Mouse (Mus musculus): ENCODE measurements around the gene Xab2.

The Xab2 gene

DNA sequence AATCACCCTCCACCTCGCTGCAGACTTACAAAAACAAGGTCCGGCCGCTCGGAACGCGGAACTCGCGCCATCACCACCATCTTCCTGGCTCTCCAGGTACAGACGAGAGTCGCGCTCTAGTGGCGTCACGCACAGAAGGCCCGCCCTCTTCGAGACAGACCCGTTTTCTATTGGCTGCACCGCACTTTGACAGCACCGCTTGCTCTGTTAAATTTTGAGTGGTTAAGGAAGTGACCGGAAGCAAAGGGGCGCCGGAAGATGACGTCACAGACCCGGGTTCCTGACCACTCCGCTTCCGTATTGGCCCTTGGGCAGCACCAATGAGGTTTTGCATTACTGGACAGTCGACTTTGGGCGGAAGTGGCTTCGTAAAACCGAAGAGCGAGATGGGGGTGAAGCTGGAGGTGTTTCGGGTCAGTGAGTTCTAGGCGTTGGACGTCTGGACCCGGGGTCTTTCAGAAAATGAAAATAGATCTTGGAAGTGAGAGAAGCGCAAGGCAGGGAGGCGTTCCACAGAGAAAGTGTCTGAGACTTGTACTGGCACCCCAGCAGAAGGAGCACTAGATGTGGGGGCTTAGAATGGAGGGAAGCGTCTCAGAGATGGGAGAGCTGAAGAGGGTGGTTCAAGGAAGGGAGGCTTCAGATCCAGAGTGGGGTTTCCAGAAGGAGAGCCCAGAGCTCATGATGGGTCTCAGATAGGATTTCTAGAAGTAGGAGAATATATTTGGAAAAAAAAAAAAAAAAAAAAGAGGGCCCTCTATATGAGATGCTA lies at the start of gene Xab2, which contains the start of gene Pet100:
Xab2 (minus strand) TSS at position 118 of the 772 bp plus-strand sequence.
Pet100 (plus strand) TSS at position 350 of the 772 bp plus-strand sequence.
- under 1% methylated on average over 37 of the region's 37 CpGs for WGBS

DNA sequence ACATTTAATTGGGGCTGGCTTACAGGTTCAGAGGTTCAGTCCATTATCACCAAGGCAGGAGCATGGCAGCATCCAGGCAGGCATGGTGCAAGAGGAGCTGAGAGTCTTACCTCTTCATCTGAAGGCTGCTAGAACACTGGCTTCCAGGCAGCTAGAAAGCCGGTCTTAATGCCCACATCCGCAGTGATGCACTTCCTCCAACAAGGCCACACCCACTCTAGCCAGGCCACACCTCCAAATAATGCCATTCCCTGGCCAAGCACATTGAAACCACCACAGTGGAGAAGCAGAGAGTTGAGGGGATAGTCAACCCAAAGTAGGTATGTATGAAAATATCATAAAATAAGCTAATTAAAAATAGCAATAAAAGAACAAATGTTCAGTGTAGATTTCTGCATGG lies 49.3 kb upstream of the Xab2 start:
- 68% methylated on average over 2 of the region's 2 CpGs for WGBS

DNA sequence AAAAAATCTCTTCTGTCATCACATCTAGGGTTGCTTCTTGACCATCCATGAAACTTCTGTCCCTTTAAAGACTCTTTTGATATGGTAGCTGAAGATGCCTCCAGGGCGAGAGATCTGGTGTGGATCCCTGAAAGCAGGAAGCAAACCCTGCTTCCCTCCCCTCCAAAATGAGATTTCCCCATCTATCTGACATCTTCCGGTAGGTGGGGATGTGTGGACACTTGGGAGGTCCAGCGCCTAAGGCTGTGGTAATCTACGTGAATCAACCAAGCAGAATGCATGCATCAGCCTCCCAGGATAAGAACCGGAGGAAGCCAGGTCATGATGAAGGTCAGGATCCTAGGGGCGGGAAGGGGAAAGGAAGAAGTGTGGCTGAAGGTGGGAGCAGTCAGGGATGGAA lies 44.4 kb upstream of the Xab2 start, which contains the start of gene Mcemp1:
Mcemp1 (plus strand) TSS at position 248 of the 400 bp plus-strand sequence.
- WGBS, result 79% methylated on average over 6 of the region's 6 CpGs

DNA sequence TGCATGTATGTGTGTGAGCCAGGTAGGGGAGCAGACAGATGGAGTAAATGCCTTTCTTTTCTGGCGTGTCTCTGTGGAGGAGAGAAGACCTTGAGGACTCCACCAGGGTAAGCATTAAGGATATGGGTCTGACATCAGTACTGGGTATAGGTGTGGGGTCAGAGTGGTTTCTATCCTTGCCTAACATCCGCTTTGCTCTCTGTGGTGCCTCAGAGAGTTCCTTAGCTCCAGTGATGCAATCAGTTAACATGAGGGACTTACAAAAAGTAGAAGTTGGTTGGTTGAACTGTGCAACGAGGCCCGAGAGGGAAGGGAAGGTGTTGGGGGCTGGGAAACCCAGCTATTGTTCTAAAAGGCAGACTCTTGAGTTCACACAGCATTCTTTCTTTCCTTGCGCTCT lies 43.3 kb upstream of the Xab2 start:
- WGBS, result 59% methylated on average over 5 of the region's 5 CpGs

DNA sequence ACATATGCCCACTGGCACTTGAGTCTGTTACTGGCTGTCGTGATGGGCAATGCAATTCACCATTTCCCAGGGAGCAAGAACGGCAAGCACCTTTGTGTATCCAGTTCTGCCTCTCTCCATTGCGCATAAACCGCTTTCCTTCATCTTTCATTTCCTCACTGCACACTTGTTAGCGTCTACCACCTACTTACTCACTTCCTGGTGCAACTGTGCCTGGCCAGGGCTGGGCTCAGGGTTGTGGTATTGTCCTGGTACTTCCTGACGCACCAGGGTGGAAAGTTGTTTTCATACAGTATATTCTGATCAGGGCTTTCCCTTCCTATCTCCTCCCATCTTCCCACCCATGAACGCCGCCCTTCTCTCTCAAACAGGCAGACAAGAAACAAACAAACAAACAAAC lies 39.8 kb upstream of the Xab2 start:
- WGBS, result 72% methylated on average over 8 of the region's 8 CpGs

DNA sequence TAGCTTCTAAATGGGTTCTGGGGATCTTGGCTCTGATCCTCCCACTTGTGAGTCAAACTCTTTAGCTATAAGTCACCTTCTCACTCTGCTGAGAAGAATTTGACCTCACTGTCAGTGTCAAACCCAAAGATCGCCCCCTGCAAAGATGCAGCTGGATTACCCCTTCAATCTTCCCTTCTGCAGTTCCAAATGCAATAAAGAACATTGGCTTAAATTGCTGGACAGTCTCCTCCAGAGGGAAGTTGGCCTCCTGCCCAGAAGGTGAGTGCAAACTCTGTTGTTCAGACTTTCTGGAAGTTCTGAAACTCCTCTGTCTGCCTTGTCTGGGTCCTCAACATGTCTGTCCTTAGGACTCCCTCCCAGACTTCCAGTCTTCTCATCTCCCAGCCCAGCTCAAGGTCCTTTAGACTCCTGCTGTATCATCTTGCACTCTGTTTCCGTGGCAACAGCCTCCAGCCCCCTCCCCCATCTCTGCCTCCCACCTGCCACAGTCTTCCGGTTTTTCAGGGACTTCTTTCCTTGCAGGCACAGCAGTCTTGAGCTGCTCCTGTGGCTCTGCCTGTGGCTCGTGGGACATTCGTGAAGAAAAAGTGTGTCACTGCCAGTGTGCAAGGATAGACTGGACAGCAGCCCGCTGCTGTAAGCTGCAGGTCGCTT lies 35.7 kb upstream of the Xab2 start:
- 20% methylated on average over 7 of the region's 7 CpGs for WGBS

DNA sequence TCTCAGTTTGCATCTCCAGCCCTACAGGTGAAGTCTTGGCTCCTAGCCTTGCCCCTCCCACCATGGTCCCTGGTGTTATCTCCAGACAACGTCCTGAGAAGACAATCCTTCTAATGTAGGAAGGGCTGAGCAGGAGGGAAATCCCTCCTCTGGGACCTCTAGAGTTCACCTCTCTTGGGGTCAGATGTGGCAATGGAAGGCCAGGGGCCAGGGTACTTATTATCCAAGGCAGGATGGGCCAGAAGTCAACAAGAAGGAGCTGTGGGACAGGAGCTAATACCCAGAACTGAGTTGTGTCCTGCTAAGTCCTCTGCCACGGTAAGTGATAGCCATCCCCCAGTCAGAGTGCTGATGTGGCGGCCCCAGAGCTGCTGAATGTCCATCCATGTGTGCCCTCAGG lies 34.4 kb upstream of the Xab2 start, which contains the start of gene Retn:
Retn (plus strand) TSS at position 245 of the 400 bp plus-strand sequence.
- WGBS, result 80% methylated on average over 3 of the region's 3 CpGs

DNA sequence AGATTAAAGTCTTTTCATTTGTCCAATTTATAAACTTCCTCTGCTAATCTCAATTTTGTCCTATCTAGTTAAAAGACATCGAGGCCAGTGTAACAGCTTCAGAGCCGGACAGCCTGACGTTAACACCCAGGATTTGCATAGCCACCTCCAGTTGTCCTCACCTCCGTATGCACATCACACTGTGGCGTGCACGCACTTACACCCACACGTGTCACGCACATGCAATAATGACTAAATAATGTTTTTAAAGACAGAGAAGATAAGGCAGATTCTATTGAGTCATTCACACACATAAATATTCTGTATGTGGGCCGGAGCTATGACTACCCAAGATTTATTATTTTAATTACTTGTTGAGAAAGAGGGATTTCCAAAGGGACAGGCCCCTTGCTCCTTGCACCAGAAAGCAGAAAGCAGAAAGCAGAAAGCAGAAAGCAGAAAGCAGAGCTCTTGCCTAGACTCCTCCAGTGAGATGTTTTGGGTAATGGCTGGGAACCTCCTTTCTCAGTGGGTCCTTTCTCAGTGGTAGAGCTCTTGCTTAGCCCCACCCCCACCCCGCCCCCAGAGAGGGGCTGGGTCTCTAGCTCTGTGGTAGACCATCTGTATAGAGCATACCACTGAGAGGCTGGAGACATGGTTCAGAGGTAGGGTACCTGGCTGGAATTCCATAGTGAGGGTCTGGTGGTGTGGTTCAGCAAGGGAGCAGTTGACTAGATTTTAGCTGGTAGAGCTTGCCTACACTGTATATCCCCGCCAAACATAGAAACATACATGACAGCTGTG lies 33.8 kb upstream of the Xab2 start:
- WGBS, result 69% methylated on average over 11 of the region's 11 CpGs

DNA sequence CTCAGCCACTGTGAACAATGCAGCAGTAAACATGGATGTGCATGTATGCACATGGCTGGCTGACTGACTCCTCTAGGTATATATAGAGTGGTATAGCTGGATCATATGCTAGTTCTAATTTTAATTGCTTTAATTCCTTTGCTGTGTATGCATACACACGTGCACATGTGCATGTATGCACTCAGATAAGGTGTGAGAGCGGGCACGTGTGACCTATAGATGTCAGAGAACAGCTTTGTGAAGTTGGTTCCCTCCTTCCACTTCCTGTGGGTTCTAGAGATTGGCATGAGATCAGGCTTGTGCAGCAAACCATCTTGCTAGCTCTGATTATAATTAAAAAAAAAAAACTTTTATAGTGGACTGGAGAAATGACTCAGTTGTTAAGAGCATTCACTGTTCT lies 31.7 kb upstream of the Xab2 start:
- WGBS, result 71% methylated on average over 3 of the region's 3 CpGs

DNA sequence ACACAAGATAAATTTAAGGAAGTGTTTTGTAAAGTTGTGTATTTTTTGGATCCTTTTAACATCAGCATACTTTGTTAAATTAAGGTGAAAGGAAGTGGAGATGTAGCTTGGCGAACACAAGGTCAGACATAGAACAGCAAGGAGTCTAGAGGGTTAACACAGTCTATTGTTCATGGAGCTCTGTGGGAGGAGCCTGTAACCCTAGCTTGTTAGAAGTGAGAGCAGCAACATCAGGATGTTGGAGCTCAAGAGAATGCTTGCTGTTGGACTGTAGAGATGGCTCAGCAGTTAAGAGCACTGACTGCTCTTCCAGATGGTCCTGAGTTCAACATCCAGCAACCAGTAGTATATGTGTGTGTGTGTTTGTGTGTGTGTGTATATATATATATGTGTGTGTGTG lies 27.9 kb upstream of the Xab2 start:
- WGBS, result 56% methylated on average over 1 of the region's 1 CpGs

DNA sequence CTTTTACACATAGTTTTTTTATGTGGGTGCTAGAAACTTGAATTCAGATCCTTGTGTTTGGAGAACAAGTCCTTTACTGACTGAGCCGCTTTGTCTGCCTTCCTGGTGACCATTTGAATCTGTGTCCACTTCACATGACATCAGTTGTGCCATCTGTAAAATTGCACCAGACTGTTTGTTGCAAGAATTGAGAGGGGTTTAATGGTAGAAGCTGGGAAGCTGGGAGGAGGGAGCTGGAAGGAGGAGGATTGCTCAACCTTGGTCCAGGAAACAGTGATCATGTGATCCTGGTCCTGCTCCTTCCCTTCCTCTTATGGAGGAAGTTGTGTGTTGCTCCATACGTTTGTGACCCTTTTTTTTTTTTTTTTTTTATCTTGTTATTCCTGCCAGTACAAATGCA lies 27.2 kb upstream of the Xab2 start:
- WGBS, result 65% methylated on average over 2 of the region's 2 CpGs

DNA sequence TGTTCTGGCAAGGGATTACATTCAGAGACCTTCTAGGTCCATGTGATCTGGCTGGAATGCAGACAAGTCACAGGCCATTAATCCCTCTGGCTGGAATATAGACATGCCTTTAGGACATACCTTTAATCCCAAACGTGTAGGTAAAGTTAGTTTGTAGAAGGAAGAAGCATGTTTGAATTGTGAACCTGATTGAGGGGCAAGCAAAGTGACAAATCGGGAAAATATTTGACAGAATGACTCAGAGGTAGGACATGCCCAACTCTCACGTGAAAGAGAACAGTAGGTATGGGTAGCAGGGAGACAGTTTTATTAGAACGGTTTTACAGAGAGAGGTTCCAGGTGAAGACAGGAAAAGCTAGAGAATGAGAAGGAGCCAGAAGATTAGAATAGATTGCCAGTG lies 26.4 kb upstream of the Xab2 start:
- 87% methylated on average over 4 of the region's 4 CpGs for WGBS

DNA sequence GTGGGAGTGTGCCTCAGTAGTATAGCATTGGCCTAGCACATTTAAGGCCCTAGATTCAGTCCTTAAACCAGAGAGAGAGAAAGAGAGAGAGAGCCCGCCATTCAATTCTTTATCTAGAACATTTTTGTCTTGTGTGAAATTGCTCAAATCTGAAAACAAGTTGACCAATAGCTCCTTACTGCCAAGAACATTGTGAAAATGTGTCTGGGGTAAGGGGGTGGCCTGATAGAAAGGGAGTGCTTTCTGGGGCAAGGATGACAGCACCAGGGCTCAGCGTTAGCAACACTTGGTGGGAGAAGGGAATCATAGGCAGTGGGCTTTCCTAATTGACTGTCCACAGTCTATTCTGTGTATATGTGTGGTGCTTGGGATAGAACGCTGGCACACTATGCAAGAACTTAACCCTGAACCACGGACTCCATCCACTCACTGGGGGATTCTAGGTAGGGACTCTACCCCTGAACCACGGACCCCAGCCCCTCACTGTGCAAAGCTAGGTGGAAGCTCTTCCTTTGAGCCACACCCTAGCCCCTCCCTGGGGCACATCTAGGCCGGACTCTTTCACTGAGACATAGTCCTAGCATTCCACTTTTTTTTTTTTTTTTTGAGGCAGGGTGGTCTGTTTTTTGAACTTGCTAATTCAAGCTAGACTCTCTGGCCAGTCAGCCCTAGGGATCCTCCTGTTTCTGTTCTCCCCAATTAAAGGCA lies 25.9 kb upstream of the Xab2 start:
- 88% methylated on average over 6 of the region's 6 CpGs for WGBS

DNA sequence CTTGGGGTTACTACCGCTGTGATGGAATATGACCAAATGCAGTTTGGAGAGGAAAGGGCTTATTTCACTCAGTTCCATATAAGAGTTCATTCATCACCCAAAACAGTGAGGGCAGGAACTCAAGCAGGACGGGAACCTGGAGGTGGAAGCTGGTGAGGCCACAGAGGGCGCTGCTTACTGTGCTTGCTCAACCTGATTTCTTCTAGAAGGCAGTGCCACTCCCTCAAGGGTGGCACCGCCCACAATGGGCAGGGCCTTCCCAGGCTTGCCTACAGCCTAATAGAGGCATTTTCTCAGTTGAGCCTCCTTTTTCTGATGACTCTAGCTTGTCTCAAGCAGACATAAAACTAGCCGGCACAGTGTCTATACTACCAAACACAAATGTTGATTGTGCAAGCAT lies 24.7 kb upstream of the Xab2 start:
- WGBS, result 38% methylated on average over 5 of the region's 5 CpGs

DNA sequence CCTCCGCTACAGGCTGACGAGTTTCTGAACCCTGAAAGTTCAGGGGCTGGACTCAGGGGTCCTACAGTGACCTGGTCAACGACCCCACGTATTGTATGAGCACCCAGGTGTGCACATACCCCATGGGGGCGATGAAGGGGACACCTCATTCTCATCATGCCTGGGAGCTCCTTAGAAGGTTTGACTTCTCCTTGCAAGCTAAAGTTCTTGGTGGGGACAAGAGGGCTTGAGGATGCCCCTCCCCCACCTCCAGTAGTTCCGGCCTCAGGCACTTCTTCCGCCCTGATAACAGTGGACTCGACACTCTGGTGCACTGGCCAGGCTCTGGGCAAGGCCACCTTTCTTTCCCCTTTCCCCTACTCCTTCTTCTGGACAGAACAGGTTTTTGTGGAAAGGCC lies 10.4 kb upstream of the Xab2 start:
- 24% methylated on average over 8 of the region's 8 CpGs for WGBS

DNA sequence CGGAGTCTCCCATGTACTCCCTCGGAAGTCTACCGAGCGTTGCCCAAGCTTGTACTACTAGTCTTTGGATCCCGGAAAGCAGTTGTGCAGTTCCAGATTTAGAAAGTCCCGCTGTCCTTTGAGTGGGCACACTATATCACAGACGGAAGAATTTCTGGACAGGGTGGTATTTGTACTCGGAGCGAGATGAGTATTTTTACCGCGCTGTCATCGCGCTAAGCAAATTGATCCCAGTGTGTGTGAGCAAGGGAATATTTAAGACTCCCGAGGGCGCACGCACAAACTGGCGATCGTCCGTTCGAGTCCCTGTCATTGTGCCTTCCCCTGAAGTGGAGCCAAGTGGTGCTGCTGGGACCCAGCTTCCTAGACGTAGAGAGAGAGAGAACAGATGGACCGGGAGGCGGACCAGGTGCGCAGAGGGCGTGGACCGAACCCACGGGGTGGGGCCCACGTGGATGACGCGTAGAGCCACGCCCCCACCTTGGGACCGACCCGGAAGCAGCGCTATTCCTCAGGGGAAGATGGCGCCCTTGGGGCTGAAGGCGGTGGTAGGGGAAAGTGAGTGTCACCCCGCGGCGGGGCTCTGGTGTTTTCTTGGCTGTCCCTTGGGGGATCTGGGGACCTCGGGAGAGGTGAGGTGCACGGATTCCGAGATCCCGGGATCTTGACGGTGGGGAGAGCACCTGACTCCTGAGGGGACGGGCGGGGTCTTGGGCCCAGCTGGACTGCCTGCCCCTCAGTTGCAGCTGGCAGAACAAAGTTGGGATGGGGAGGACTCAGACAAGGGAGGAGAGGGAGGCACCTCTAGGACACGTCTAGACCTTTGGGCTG lies 9.7 kb upstream of the Xab2 start, which contains the start of gene Stxbp2:
Stxbp2 (plus strand) TSS at position 309 of the 831 bp plus-strand sequence.
- WGBS, result 4% methylated on average over 47 of the region's 47 CpGs

DNA sequence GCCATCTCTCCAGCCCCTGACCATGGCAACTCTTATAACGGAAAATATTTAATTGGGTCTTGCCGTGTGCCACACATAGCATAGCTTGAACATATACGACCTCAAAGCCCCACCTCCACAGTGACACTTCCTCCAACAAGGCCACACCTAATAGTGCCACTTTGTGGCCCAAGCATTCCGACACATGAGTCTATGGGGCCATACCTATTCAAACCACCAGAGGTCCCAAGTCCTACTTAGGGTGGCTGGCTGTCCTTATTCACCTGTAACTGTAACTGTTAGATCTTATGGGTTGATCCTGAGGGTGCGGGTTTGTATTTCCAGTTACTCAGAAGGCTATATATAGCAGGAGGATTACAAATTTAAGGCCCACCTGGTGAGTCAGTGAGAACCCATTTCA lies 6.9 kb upstream of the Xab2 start:
- WGBS, result 30% methylated on average over 5 of the region's 5 CpGs

DNA sequence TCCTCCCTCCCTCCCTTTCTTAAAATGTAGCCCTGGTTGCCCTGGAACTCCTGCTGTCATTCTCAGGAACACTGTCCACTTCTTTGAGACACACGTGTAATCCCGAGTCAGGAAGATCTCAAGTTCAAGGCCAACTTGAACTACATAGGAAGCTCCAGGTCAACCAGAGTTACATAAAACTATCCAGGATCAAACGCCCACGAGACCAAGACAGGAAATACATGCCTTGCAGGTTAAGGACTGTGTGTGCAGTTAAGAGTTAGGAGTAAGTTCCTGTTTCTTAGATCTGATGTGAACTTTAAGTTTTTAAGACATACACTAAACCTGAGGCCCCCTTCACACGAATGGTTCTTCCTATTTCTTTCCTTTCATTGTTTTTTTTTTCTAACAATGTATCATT lies 5.9 kb upstream of the Xab2 start:
- WGBS, result 60% methylated on average over 5 of the region's 5 CpGs

DNA sequence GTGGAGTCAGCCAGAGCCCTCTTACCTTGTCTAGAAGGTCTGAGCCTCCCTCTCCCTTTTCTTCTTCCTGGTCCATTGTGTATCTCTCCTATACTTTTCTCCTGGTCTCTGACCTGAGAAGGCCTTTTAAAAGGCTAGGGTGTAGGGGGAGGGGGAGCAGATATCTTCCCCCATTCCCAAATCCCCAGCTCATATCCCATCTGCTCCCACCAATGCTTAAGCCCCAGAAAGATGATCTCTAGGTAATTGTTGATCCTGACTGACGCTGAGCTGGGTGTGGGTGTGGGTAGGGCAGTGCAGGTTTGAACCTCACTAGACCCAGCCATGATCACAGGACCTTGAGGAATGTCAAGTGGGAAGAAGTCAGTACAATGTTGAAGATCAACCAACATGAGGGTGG lies 4.3 kb upstream of the Xab2 start, which contains the start of gene Pcp2:
Pcp2 (minus strand) TSS at position 101 of the 400 bp plus-strand sequence.
- 69% methylated on average over 1 of the region's 1 CpGs for WGBS

DNA sequence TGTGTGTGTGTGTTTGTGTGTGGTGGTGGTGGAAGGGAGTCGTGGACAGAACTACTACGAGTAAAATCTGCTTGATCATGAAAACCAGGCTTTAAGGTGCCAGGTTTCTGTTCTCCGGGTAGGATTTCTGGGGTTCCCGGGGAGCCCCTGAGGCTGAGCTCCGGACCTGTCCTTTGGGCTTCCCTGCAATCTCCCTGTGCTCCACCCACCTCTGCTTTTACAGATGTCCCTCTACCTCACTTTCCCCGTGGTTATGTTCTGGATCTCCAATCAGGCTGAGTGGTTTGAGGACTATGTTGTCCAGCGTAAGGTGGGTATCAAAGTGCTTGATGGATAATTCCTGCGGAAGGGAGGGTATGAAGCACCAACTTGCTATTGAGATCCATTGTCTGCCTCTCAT lies 1.0 kb upstream of the Xab2 start:
- 55% methylated on average over 8 of the region's 8 CpGs for WGBS

DNA sequence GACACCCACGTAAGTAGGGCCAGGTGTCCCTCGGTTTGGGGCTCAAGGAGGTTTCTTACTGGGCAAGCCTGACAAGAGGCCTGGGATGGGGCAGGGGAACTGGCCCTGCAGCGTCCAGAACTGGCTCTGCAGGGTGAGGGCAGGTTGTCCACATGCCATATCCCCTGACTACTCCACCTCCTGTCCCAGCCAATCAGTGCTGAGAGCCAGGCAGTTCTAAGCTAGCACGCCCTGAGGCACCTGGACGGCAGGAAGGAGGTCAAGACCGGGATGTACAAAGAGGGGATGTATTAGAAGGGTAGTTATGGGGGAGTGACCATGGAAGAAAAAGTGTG lies 11.3 kb downstream of the Xab2 start:
- whole genome bisulfite sequencing, result 80% methylated on average over 6 of the region's 6 CpGs
